Mouse (Mus musculus) kidney, adult 2 months (tissue): Measurements from ENCODE around the gene Ahctf1.

ENCODE experiments used
- CTCF ChIP-seq: fragments of 200-500 bp; conservative IDR thresholded peaks from 2 replicates; pipeline ENCODE4 v1.5.1; 2011; ENCODE audit warnings: low read depth, mild to moderate bottlenecking, control low read depth, low read length, moderate library complexity, mixed read lengths; ENCODE audit not compliant: insufficient read depth, insufficient read length
- POLR2A ChIP-seq: fragments of 200-500 bp; IDR thresholded peaks from one replicate; pipeline ENCODE4 v1.6.1; 2011; ENCODE audit warnings: low read depth, low read length, control low read depth

DNA sequence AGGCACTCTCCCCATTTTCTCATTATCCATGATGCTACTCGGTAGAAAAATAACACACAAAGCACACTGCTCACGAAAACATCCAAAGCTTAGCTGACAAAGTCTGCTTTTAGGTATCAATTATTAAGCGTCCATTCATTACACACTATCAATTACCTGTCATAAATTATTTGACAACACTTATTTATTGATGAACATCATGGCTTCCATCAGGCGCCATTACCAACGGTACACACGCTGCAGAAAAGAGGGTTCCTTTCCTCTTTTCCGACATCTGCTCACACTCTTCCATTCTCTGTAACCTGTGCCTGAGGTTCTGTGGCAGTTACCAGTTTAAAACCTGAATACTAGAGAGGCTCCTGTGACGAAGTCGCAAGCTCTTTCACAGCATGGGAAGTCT, 58.3 kb downstream of the Ahctf1 start, which contains the start of gene Kif28:
- no peak for TF ChIP-seq POLR2A
- TF ChIP-seq CTCF: no peak
